Mouse (Mus musculus) gastrocnemius, postnatal 4 days (tissue): Measurements from ENCODE around the gene Tcta. TPM values are rescaled to one million over a fixed set of nuclear protein-coding genes. Genes with fewer than 3 reads are reported as not detected.
"Not testable (repeated sequence)": the region's sequence is repeated elsewhere in the genome, so short reads cannot be mapped to it uniquely, and the experiment has no call there.

Source experiments
- DNase-seq, 2 experiments: peaks; one replicate each; pipeline ENCODE4 v3.0.0; 2021 to 2022; ENCODE audit warnings: low spot score in 2 of 2, mixed read lengths in 2 of 2
- total RNA-seq, 2 experiments: library from RNA; stranded (reverse); gene quantifications; 2 replicates each; pipeline ENCODE4 v1.2.3; 2021

Tcta gene
- total RNA-seq, 2 experiments from 2014 or later, result 24.7 to 33.9 TPM

GRCm38 (mm10) chr9:108273485-108273884 lies 32.5 kb downstream of the Tcta start:
- DNase-seq, result no peak

DNA sequence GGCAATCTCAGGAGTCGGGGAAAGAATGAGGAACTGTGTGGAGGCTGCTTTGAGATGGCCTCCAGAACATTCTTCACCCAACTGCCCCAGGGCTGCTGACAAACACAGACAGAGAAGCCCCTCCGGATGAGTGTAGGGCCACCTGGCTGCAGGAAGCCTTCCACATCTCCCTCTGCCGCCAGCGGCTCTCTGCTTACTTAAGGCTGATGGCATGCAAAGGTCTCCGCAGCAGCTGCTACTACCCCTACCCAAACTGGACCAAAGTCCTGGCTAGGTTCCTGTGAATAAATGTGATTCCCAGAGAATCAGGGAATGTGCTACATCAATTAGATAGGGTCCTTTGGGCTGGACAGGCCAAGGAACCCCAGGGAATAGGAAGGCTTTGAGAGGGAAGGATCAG lies 33.3 kb downstream of the Tcta start:
- DNase-seq, result peak in 1 of 2 experiments; percentile 30

- DNase-seq, result no peak
Measured at GRCm38 (mm10) chr9:108271941-108272340, 34.0 kb downstream of the Tcta start.

DNA sequence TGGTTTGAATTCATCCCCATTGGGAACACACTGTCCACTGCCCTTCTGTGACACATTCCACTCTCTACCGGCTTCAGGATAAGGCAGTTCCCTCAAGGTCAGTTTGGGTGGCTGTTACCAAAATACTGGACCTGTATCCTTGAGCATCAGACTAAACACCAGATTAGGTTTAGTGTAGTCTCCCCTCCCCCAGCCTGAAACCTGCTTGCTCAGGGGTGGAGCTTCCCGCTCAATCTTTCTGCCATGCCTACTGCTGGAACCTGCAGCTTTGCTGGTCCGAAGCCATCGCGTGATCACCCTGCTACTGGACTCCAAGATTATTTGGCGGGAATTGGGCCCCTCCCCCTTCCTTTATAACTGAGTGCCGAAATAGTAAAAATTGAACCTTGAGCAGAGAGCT lies 37.3 kb downstream of the Tcta start:
- DNase-seq, result not testable (repeated sequence)

DNA sequence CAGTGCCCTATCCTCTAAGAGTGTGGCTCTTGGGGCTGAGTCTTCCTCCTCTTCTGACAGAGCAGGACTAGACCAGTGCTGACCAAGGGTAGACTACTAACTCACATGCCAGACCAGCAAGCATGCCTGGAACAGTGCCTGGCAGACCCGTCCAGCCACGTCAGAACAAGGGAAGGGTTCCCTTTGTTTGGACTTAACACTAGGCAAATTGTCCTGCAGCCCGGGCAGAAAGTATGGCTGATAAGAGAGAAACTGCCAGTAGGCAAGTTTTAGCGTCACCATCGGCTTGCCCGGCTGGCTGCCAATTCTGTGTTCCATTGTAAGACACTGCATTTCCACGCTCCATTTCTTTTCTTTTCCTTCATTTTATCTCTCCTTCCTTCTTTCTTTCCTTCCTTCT lies 38.3 kb downstream of the Tcta start:
- peak in 1 of 2 experiments; percentile 31 for DNase-seq

- no peak for DNase-seq
Measured at GRCm38 (mm10) chr9:108266261-108266935, 39.6 kb downstream of the Tcta start.

GRCm38 (mm10) chr9:108264191-108264921 lies 41.6 kb downstream of the Tcta start:
- DNase-seq, result peak in 1 of 2 experiments; percentile 46

- DNase-seq, result peak; percentile 100
Measured at GRCm38 (mm10) chr9:108263690-108264190, 42.2 kb downstream of the Tcta start, which contains the start of gene Dag1. Dag1 (minus strand) TSS chr9:108263958.

- peak in 1 of 2 experiments; percentile 50 for DNase-seq
Measured at GRCm38 (mm10) chr9:108263131-108263681, 42.8 kb downstream of the Tcta start.

DNA sequence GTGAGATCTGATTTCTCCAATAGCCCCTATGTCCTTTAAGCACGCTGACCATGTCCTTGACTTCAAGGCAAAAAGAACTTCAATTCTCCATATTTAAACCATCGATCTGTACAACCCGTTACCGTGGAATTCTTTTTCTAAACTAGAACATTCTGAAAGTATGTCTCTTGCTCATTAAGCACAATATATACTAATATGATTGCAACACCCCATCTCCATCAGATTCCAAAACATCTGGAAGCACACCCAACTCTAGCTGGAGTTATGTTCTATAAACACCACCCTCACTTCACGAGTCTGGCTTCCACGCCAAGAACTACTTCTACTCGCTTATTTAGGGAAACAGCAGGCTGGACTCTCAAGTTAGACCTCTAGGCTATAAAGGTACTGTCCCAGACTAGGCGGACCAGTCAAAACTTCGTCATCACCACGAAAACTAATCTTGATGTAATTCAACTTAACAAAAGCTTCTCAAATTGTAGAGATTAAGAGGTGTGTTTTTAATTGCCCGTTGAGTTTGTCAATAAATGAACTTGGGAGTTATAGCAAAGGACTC lies 43.4 kb downstream of the Tcta start:
- peak in 1 of 2 experiments; percentile 17 for DNase-seq

DNA sequence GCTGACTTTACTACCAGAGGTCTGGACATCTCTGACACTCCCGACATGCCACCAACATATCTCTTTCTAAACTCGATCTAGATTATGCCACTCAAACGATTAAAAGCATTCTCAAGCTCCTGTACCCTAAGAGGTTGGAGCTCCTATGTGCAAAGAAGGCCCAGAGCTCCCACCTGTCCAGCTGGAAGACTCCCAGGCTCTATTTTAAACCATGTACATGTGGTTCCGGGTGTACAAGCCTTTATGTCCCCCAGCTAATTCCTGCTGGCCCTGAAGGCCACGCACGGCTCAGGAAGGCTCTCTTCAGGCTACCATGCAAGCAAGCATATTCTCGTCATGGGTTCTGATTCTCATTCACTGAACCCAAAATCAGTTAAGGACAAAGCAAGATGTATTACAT lies 44.1 kb downstream of the Tcta start:
- no peak for DNase-seq

DNA sequence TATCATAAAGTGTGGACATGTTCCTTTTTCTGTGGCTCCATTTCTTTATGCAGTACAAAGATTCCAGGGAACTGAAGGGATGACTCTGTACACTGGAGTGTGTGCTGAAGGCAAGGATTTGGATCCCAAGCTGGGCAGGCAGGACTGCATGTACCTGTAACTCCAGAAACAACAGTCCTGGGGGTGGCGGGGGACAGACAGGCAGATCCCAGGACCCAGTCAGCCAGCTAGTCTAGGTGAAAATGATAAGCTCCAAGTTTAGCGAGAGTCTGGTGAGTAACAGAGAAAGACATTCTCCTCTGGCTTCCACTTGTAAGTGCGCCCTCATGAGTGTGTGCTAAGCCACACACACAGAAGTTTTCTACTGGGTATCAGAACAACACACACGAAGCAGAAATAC lies 45.4 kb downstream of the Tcta start:
- DNase-seq, result no peak

Other genes with a start within 250 kb of the Tcta start
- gene Mst1, start 225.7 kb downstream of the Tcta start, total RNA-seq, result under 1 TPM in 1 of 2 experiments, not detected in 1; 0.36 TPM
- 10 to 100 TPM; 83.8 to 94.8 TPM for gene Rnf123, start 222.8 kb downstream of the Tcta start, total RNA-seq
- 10 to 100 TPM; 47.7 to 51.5 TPM for gene Apeh, start 211.6 kb downstream of the Tcta start, total RNA-seq
- under 1 TPM; 0.39 to 0.41 TPM for gene Bsn, start 115.8 kb downstream of the Tcta start, total RNA-seq
- 100 to 1,000 TPM; 400 to 402 TPM for gene Dag1, start 42.2 kb downstream of the Tcta start, total RNA-seq
- gene Nicn1, start 15.7 kb downstream of the Tcta start, total RNA-seq, result 10 to 100 TPM; 15.9 to 16.7 TPM
- gene Amt, start 9.3 kb downstream of the Tcta start, total RNA-seq, result 1 to 10 TPM; 2.4 to 3.1 TPM
- 100 to 1,000 TPM; 272 TPM for gene Rhoa, start within 50 bp of the Tcta start, total RNA-seq
- 100 to 1,000 TPM in 1 of 2 experiments, 10 to 100 TPM in 1; 91.8 to 108 TPM for gene Gpx1, start 32.7 kb upstream of the Tcta start, total RNA-seq
- 10 to 100 TPM; 77.2 to 93.2 TPM for gene Usp4, start 41.7 kb upstream of the Tcta start, total RNA-seq
- 1 to 10 TPM in 1 of 2 experiments, under 1 TPM in 1; 0.57 to 1.2 TPM for gene 1700102P08Rik, start 86.6 kb upstream of the Tcta start, total RNA-seq
- gene Ccdc36, start 122.3 kb upstream of the Tcta start, total RNA-seq, result under 1 TPM; 0.21 to 0.25 TPM
- not detected for gene BC048562, start 130.3 kb upstream of the Tcta start, total RNA-seq
- gene Ccdc71, start 154.4 kb upstream of the Tcta start, total RNA-seq, result 10 to 100 TPM; 27.0 to 31.3 TPM
- gene Klhdc8b, start 155.4 kb upstream of the Tcta start, total RNA-seq, result 10 to 100 TPM; 13.4 to 15.3 TPM
- gene Lamb2, start 173.6 kb upstream of the Tcta start, total RNA-seq, result 100 to 1,000 TPM; 180 to 191 TPM
- gene Usp19, start 184.4 kb upstream of the Tcta start, total RNA-seq, result 100 to 1,000 TPM; 107 to 126 TPM
- 10 to 100 TPM; 93.1 to 96.0 TPM for gene Qars, start 201.5 kb upstream of the Tcta start, total RNA-seq
- gene Qrich1, start 210.6 kb upstream of the Tcta start, total RNA-seq, result 100 to 1,000 TPM; 109 to 123 TPM